Mouse (Mus musculus): ENCODE results near the gene Hmga1b. TPM values are rescaled to one million over a fixed set of nuclear protein-coding genes. Genes with fewer than 3 reads are reported as not detected.
A peak's percentile ranks its signal among the peaks of the same experiment; 100 is the strongest.

Hmga1b gene
- polyA plus RNA-seq, 1 experiment from 2014 or later, result 5.8 TPM

- Histone ChIP-seq H3K4me2 (no peak overlapping the region), H3K4me3 (ENCODE audit: low read depth, low read length) (no peak overlapping the region), H3K9ac (ENCODE audit: low read depth, low read length) (peak overlapping the region; percentile 58; the same call in 1 of the 2 replicates), H3K27me3 (ENCODE audit: control insufficient read depth, insufficient read depth, low read length) (no peaks in the 10 kb centered on the region), H3K36me3 (ENCODE audit: control insufficient read depth, insufficient read depth, low read length) (no peaks in the 10 kb centered on the region), H3K9me3 (replicated peaks; ENCODE audit: control insufficient read depth, low read length) (no peaks in the 10 kb centered on the region), H3K27ac (ENCODE audit: low read depth, low read length) (no peak overlapping the region), H3K4me1 (ENCODE audit: control insufficient read depth, insufficient read depth, low read length) (peaks cover 10% of the 10 kb centered on the region; the same call in 1 of the 2 replicates)
- WGBS (ENCODE audit: insufficient replicate concordance), result 63% methylated on average over 6 of the region's 6 CpGs
- ATAC-seq (replicated peaks; ENCODE audit: insufficient number of reproducible peaks, low FRiP score, low TSS enrichment), result no peak
Observed at GRCm38 (mm10) chr11:120799316-120799890, 36.8 kb downstream of the Hmga1b start.

GRCm38 (mm10) chr11:120800061-120800904, 37.7 kb downstream of the Hmga1b start:
- Histone ChIP-seq H3K9ac (ENCODE audit: low read depth, low read length) (peak overlapping the region; percentile 58; the same call in 1 of the 2 replicates), H3K4me3 (ENCODE audit: low read depth, low read length) (no peak overlapping the region)

GRCm38 (mm10) chr11:120804274-120804673, 41.7 kb downstream of the Hmga1b start:
- no peaks in the 10 kb centered on the region for H3K27me3 ChIP-seq (ENCODE audit: control insufficient read depth, insufficient read depth, low read length)
- H3K4me2 ChIP-seq, result no peak overlapping the region
- ATAC-seq (replicated peaks; ENCODE audit: insufficient number of reproducible peaks, low FRiP score, low TSS enrichment), result no peak
- no peak overlapping the region for H3K9ac ChIP-seq (ENCODE audit: low read depth, low read length)
- 0 out of 2 replicates have a peak, but pooled peaks cover 2% of the 10 kb centered on the region for H3K4me1 ChIP-seq (ENCODE audit: control insufficient read depth, insufficient read depth, low read length)
- no peak overlapping the region for H3K27ac ChIP-seq (ENCODE audit: low read depth, low read length)
- no peaks in the 10 kb centered on the region for H3K9me3 ChIP-seq (replicated peaks; ENCODE audit: control insufficient read depth, low read length)
- WGBS (ENCODE audit: insufficient replicate concordance), result 77% methylated on average over 7 of the region's 7 CpGs
- H3K36me3 ChIP-seq (ENCODE audit: control insufficient read depth, insufficient read depth, low read length), result peaks cover 28% of the 10 kb centered on the region
- H3K4me3 ChIP-seq (ENCODE audit: low read depth, low read length), result no peak overlapping the region

More at GRCm38 (mm10) chr11:120800061-120800904, 37.7 kb downstream of the Hmga1b start:
- H3K27ac ChIP-seq (ENCODE audit: low read depth, low read length), result no peak overlapping the region
- 0 out of 2 replicates have a peak overlapping the region, but pooled peaks have one; percentile 1 for H3K4me2 ChIP-seq
- H3K36me3 ChIP-seq (ENCODE audit: control insufficient read depth, insufficient read depth, low read length), result no peaks in the 10 kb centered on the region
- H3K9me3 ChIP-seq (replicated peaks; ENCODE audit: control insufficient read depth, low read length), result no peaks in the 10 kb centered on the region
- 0 out of 2 replicates have a peak, but pooled peaks have one; percentile 25 for ATAC-seq (replicated peaks; ENCODE audit: insufficient number of reproducible peaks, low FRiP score, low TSS enrichment)
- no peaks in the 10 kb centered on the region for H3K27me3 ChIP-seq (ENCODE audit: control insufficient read depth, insufficient read depth, low read length)
- WGBS (ENCODE audit: insufficient replicate concordance), result 11% methylated on average over 10 of the region's 10 CpGs
- peaks cover 6% of the 10 kb centered on the region; the same call in 1 of the 2 replicates for H3K4me1 ChIP-seq (ENCODE audit: control insufficient read depth, insufficient read depth, low read length)

DNA sequence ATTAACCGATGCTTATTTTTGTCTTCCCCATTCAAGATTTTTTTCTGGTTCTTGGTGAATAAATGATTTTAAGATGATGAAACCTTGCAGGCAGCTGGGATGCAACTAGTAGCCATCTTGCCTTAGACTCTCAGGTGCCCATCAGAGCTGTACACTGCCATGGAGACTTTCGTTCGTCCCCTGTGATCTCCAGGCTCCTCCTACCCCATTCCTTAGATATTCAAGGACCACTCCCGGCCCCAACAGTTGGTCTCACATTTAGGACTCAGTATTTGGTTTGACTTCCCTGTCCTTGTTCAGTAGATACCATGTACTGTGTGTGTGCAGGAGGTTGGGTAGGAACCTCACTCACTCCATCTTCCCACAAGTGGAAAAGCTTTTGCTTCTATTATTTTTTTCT, 42.2 kb downstream of the Hmga1b start:
- 61% methylated on average over 4 of the region's 4 CpGs for WGBS (ENCODE audit: insufficient replicate concordance)
- ATAC-seq (replicated peaks; ENCODE audit: insufficient number of reproducible peaks, low FRiP score, low TSS enrichment), result no peak

GRCm38 (mm10) chr11:120805375-120806298, 43.0 kb downstream of the Hmga1b start:
- WGBS (ENCODE audit: insufficient replicate concordance), result 90% methylated on average over 7 of the region's 7 CpGs
- no peak overlapping the region for H3K4me3 ChIP-seq (ENCODE audit: low read depth, low read length)
- no peak for ATAC-seq (replicated peaks; ENCODE audit: insufficient number of reproducible peaks, low FRiP score, low TSS enrichment)
- H3K36me3 ChIP-seq (ENCODE audit: control insufficient read depth, insufficient read depth, low read length), result peaks cover 41% of the 10 kb centered on the region
- no peaks in the 10 kb centered on the region for H3K27me3 ChIP-seq (ENCODE audit: control insufficient read depth, insufficient read depth, low read length)
- H3K9ac ChIP-seq (ENCODE audit: low read depth, low read length), result no peak overlapping the region
- H3K27ac ChIP-seq (ENCODE audit: low read depth, low read length), result no peak overlapping the region
- H3K4me2 ChIP-seq, result no peak overlapping the region
- no peaks in the 10 kb centered on the region for H3K9me3 ChIP-seq (replicated peaks; ENCODE audit: control insufficient read depth, low read length)
- no peaks in the 10 kb centered on the region for H3K4me1 ChIP-seq (ENCODE audit: control insufficient read depth, insufficient read depth, low read length)

More for the DNA sequence above, 42.2 kb downstream of the Hmga1b start:
- Histone ChIP-seq H3K27me3 (ENCODE audit: control insufficient read depth, insufficient read depth, low read length) (no peaks in the 10 kb centered on the region), H3K36me3 (ENCODE audit: control insufficient read depth, insufficient read depth, low read length) (peaks cover 33% of the 10 kb centered on the region), H3K9ac (ENCODE audit: low read depth, low read length) (no peak overlapping the region), H3K4me3 (ENCODE audit: low read depth, low read length) (no peak overlapping the region), H3K4me1 (ENCODE audit: control insufficient read depth, insufficient read depth, low read length) (0 out of 2 replicates have a peak, but pooled peaks cover 2% of the 10 kb centered on the region), H3K27ac (ENCODE audit: low read depth, low read length) (no peak overlapping the region), H3K4me2 (no peak overlapping the region), H3K9me3 (replicated peaks; ENCODE audit: control insufficient read depth, low read length) (no peaks in the 10 kb centered on the region)

- 83% methylated on average over 12 of the region's 12 CpGs for whole genome bisulfite sequencing (ENCODE audit: insufficient replicate concordance)
Observed at GRCm38 (mm10) chr11:120808010-120808409, 45.4 kb downstream of the Hmga1b start.

GRCm38 (mm10) chr11:120812068-120812467, 49.5 kb downstream of the Hmga1b start:
- Histone ChIP-seq H3K27me3 (ENCODE audit: control insufficient read depth, insufficient read depth, low read length) (no peaks in the 10 kb centered on the region), H3K36me3 (ENCODE audit: control insufficient read depth, insufficient read depth, low read length) (peaks cover 92% of the 10 kb centered on the region), H3K4me3 (ENCODE audit: low read depth, low read length) (no peak overlapping the region), H3K9ac (ENCODE audit: low read depth, low read length) (no peak overlapping the region), H3K27ac (ENCODE audit: low read depth, low read length) (no peak overlapping the region), H3K4me2 (no peak overlapping the region), H3K4me1 (ENCODE audit: control insufficient read depth, insufficient read depth, low read length) (no peaks in the 10 kb centered on the region), H3K9me3 (replicated peaks; ENCODE audit: control insufficient read depth, low read length) (no peaks in the 10 kb centered on the region)
- 93% methylated on average over 16 of the region's 16 CpGs for WGBS (ENCODE audit: insufficient replicate concordance)
- no peak for ATAC-seq (replicated peaks; ENCODE audit: insufficient number of reproducible peaks, low FRiP score, low TSS enrichment)

More at GRCm38 (mm10) chr11:120808010-120808409, 45.4 kb downstream of the Hmga1b start:
- H3K36me3 ChIP-seq (ENCODE audit: control insufficient read depth, insufficient read depth, low read length), result peaks cover 60% of the 10 kb centered on the region
- H3K4me1 ChIP-seq (ENCODE audit: control insufficient read depth, insufficient read depth, low read length), result no peaks in the 10 kb centered on the region
- H3K9me3 ChIP-seq (replicated peaks; ENCODE audit: control insufficient read depth, low read length), result no peaks in the 10 kb centered on the region
- ATAC-seq (replicated peaks; ENCODE audit: insufficient number of reproducible peaks, low FRiP score, low TSS enrichment), result no peak
- H3K4me3 ChIP-seq (ENCODE audit: low read depth, low read length), result no peak overlapping the region
- H3K9ac ChIP-seq (ENCODE audit: low read depth, low read length), result no peak overlapping the region
- H3K27ac ChIP-seq (ENCODE audit: low read depth, low read length), result no peak overlapping the region
- no peaks in the 10 kb centered on the region for H3K27me3 ChIP-seq (ENCODE audit: control insufficient read depth, insufficient read depth, low read length)
- no peak overlapping the region for H3K4me2 ChIP-seq
